Mouse (Mus musculus) neutrophil, adult 5-6 weeks (primary cell): ENCODE results near the gene Slco3a1. TPM values are rescaled to one million over a fixed set of nuclear protein-coding genes. Genes with fewer than 3 reads are reported as not detected.

ENCODE experiments used
- ATAC-seq: fragments of 151-379, 151-347 bp; 2 replicates; pipeline ENCODE4 v1.8.0; 2017; ENCODE audit warnings: mild to moderate bottlenecking, moderate TSS enrichment; ENCODE audit not compliant: insufficient number of reproducible peaks, poor library complexity, low FRiP score, severe bottlenecking; ENCODE audit errors: extremely low read depth
- total RNA-seq: library from RNA; stranded (forward); fragments of 200-1000 nt; gene quantifications from 2 replicates; pipeline ENCODE4 v1.2.3, GENCODE M21; 2017

The Slco3a1 gene
- total RNA-seq, 1 experiment from 2014 or later, result 12.3 TPM

DNA sequence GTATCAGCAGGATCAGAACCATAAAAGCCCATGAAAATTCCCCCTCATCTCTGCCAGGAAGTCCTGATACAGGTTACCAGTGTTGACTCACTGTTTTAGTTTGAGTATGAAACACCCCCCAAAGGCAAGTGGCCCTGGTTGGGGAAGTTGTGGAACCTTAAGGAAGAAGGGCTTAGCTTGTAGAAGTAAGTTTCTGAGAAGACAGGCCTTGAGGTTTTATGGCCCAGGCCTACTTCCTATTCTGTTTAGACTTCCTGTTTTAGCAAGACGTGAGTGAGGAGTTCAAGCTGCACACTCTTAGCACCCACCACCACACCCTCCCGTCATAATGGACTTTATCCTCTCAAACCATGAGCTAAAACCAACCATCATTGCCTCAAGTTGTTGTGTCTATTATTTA is 57.4 kb downstream of the Slco3a1 start:
- peak; percentile 79 for ATAC-seq

DNA sequence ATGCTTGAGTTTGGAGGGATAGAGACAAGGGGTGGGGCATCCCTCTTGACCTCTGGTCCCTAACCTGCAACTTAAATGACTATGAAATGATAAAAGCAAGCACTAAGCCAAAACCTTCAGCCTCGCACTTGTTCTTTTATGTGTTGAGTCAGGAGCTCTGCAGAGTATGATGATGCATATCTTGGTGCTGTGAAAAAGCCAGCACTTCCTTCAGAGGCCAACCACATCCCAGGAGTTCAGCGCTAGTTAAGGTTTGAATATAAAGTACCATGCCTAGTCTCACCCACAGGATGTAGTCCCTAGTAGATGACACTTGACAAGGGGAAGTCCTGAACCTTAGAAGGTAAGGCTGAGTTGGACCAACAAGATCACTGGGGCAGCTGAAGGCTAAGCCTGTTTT is 59.1 kb downstream of the Slco3a1 start:
- no peak for ATAC-seq

DNA sequence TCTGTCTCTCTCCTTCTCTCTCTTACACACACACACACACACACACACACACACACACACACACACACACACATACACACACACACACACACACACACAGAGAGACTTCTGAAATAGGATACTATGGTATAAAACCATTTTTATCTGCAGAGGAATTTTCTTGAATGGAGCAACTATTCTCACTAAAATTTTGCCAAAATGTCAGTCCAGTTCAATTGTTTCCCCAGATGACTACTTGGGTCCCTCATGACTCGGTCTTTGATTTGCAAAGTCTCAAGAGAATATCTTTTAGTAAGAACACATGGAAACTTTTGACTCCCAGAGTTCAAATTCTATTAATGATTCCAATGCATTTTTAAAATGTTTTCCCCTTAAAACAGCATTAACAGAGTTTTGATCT is 60.8 kb downstream of the Slco3a1 start:
- ATAC-seq, result no peak

DNA sequence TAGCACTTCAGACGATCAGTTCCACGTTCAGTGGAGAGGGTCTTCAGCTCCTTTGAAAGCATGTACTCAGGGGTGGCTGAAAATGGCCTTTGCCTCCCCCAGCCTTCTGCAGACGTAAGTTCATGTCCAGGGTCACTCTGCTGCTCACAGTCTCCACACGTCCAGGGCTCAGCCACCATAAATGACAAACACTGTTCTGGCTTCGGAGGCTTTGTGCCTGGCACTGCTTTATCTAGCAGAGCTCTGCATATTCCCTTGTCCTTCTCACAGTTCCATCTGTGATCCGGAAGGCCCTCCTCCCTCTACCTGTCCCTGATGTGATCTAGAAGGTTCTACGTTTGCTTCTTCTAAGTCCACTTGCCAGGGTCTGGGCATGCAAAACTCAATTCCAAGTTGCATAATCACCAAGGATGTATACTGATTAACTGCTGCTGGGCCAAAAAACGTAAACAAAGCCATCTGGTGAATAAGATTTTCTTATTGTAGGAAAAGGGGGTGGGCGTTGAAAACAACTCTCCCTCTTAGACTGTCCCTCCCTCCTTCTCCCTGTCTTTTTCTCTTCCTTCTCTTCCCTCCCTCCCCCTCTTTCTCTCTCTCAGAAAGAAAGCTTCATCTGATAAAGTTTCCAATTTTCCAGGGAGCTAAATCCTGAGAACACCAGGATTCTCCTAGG is 62.8 kb downstream of the Slco3a1 start:
- ATAC-seq, result no peak

DNA sequence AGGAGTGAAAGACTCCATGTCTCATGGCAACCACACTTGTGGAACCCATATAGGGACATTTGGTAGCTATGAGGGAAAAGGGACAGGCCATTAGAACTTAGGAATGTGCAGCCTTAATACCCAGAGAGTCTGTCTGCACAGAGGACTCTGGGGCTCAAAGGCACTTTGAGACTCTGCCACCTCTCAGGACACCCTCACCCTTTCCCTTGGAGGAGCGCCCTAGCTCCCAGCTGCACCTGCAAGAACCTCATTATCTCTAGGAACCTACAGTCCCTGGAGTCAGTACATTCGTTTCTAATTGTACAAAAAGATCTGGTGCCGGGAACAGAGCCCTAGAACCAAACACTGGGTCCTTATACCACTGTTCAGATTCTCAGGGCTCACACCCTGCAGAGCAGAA is 66.4 kb downstream of the Slco3a1 start:
- no peak for ATAC-seq

DNA sequence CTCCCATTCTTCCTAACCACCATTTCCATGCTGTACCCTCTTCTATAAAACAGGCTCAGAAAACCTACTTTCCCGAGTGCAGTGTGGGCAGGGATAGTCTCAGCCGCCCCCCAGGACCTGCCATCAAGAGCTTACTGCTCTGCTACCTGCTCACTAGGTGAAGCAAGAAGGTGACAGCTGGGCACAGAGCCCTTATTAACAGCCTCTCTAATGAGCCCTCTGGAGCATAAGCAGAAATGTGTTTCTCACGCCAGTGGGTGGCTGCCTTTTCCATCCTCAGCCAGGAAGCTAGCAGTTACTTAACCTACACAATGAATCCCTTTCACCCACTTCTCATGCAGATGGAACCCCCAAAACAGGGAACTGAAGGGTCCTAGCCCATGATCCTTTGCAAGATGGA is 66.9 kb downstream of the Slco3a1 start:
- ATAC-seq, result 0 out of 2 replicates have a peak, but pooled peaks have one; percentile 7

DNA sequence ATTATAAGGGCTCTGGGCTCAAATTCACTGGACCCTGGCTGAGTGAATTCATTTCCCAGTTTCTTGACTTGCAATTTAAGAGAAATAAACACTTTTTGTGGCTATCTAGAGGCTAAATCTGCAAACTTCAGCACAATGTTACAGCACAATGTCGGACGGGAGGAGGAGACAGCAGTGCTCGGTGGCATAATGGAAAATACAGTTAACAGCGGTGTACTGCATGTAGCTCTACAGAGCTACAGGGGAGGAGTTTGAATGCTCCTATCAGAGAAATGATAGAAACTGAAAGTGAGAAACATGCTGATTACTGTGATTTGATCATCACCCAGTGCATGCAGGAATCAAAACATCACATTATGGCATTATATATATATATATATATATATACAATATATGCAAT is 68.5 kb downstream of the Slco3a1 start:
- no peak for ATAC-seq

DNA sequence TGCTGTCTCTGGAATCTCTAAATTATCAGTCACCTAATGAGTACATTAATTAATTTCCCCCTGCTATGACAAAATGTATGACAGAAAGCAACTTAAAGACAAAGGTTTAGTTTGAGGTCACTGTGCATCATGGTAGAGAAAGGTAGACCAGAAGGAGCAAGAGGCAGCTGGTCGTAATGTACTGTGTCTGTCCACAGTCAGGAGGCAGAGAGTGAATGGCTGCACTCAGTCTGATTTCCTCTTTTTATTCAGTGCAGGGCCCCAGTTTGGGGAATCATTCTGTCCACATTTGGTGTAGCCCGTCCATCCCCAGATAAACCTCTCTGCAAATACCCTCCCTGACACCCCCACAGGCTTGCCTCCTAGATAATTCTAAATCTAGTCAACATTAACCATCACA is 68.9 kb downstream of the Slco3a1 start:
- ATAC-seq, result no peak

DNA sequence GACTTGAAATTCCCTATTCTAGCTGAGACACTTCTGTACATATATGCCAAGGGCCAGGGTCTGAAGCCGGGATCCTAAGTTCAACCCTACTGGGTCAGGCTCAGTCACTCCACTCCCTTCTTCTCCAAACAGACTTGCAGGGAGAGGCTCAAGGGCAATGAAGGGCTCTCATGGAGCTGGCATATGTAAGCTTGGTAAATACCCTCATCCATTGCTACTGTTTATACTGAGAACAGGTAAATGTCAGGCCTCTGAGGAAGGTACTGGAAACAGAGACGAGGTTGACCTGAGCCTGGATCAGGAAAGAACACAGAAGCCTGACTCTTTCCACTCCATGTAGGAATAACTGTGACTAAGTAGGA is 70.6 kb downstream of the Slco3a1 start:
- no peak for ATAC-seq

DNA sequence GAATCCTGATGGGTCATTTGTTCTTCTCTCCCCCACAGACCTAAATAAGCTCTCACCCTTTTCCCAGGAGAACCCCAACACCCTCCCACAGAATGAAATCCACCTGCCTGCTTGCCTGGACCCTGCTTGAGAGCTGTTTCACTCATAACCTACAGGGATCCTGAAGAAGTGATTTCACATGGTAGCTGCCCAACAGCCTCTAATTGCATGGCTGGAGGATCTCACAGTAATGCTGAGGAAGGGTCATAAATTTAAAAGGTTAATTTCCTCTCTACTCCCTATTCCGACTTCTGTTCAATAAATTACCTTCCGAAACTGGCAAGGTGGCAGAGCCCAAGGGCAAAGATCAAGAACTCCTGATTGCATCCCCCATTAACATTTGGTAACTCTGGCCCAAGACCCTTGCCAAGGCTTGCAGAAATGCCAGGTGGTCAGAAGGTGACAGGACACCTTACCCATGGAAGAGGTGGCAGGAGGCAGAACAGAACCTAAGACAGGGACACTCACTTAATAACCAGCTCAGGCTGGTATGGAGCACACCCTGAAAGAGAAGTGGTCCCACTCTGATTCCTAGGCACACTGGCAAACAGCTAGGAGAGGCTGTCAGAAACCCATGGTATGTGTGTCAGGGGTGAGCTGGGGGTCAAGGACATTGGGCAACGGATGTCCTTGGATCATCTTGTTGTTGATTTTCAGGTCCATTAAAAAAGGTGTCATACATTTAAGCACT is 71.1 kb downstream of the Slco3a1 start:
- ATAC-seq, result no peak

DNA sequence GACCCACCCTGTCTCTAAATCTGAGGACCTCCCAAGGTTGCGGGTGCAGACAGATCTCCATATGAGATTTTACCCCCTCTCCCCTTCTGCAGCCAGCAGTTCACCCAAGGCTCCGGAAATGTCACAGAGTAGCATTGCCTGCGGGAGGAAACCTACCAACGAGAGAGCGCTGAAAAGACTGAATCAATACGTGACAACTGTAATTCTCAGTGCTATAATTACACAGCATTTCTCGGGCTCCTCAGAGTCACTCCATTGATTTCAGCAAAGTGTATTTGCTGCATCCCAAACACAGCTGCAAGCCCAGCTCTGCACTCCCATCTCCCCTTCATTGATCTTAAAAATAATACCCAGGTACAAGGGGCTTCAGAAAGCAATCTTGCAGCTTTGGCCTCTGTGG is 82.8 kb downstream of the Slco3a1 start:
- no peak for ATAC-seq

DNA sequence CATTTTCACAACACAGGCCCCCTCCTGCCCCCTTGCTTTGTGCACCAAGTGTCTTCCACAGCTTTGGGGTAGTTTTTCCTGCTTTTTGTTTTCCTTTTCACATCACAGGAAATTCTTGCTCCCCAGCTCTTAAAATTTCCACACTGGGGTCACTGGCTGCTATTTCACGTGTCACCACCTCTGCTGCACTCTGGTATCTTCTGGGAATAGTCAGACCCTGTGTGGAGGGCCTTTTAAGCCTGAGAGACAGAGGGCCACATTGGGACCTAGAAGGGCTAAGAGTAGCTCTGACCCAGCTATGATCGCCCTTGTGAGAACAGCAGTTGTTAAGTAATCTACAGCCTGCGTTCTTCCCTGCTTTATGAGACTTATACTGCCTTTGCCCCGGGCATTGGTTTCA is 87.7 kb downstream of the Slco3a1 start:
- ATAC-seq, result no peak

DNA sequence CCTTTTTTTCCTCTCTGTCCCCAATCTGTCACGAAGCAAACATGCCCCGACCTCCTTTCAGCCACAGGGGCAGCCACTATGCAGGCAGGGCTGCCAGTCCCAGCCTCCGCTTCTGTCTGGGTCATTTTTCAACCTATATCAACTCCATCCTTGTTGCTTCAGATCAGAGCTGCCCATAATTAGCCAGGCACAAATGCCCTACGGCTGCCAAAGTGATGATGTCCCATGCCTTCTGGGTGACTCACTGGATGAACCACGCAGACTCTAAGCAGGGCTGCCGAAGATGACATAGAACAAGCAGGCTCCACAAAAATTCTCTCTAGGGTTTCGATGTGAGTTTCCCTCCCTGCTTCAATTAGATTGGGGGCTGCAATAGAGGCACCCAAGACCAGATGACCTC is 89.9 kb downstream of the Slco3a1 start:
- ATAC-seq, result no peak

DNA sequence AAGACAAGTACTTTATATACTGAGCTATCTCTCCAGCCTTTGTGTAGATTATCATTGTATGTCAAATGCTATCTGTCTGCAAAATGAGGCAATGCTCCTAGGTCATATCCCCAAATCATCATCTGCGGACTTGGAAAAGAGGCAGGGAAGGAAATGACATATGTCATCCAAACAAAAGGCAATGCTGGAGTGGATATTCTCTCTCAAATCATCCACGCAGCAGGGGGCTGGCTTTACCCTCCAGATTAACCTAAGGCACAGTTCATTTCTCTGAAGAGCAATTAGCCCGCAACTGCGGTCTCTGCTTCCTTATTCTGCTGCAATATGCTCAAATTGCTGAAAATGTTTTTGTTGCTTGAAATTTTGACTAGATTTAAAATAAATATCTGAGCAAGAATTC is 92.1 kb downstream of the Slco3a1 start:
- no peak for ATAC-seq

DNA sequence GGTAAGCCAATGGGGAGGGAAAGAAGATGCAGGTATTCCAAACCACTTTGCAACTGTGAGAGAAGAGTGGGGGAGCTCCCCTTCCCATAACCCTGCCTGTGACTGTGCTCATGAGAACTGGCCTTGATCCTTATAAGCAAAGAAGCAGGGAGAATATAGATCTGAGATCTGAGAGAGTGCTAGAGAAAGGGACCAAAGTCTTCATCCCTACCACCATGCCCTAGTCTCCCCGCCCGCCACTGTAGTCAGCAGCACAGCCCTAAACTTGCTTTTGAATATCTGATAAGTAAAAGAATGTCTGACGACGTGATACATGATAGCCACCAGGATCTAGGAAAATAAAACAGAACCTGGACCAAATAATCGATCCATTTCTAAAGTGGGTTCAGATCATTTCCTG is 92.8 kb downstream of the Slco3a1 start:
- no peak for ATAC-seq

DNA sequence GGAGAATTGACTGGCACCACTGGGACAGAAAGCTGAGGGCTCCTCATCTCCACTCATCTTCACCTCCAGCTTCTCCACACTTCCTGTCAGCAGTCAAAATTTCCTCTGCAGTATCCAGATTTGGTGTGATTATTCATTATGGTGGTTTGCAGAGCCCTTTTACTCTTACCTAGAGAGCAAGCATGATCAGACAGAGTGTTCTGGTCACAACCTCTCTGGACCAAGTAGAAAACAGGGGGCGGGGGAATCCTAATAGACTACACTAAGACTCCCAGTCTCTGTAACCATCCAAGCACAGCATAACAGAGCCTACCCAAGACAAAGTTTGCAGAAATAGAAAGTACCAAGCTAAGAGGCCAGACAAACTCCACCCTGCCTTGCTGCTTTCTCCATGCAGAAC is 93.4 kb downstream of the Slco3a1 start:
- ATAC-seq, result no peak

DNA sequence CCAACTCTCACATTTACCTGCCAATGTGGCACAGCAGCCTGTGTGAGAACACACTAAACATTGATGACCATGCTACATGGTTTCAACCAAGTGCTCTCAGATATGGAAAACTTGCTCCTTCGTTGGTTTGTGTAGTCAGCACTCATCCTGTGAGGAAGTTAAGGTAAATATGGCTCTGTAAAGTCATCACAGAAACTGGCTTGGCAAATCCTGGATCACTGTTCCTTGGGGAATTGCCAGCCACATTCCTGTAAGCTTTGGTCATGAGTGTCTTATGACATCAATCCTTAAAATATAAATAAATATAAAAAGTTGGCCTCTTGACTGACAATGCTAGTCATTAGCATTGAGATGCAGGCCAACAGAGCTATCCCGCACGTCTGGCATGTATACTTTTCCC is 94.8 kb downstream of the Slco3a1 start:
- ATAC-seq, result no peak

DNA sequence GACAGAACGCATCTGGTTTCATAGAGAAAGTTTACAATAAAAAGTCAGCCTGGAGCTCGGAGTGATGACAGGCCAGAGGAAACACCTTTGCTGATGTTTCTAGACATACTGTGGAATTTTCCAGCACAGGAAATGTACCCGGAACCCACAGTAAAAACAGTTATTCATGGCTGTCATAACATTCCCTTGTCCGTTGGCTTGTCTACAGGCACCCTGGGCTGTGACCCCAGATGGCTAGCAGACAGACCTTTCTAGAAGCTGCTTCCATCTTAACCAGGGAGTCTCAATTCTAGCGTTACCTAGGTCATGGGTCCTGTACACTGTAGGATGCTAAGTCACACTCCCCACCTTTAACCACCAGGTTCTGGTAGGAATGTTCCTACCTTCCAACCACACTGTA is 95.3 kb downstream of the Slco3a1 start:
- ATAC-seq, result no peak

DNA sequence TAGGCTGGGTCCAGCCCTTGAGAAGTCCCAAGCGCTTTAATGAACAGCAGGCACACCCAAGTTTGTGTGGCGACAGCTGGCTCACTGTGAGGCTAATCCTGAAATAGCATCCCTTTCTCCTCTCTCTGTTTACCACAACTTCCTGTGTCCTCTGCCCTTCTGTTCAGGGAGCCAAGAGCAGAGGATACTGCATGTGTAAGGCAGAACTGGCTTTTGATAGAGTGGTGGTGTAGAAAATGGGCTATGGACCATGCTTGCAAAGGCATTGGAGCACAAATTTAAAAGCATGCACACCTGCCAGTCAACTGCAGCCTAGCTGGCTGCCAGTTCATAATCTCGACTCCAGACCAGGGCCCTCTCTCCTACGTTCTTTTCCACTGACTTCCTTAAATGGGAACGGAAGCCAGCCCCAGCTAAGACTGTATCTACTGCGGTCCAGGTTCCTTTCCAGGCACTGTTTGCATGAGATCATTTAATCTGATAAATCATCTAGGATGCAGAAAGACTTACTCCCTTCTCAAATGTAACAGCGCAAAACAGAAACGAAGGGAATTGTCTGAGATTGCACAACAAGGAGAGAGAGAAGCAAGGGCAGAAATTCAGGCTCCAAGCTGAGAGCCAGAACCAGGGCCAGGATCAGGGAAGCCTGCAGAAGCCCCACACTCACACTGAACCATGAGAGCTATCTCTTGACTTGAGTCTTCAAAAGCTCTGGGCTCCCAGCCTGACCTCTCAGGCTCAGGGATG is 95.9 kb downstream of the Slco3a1 start:
- no peak for ATAC-seq

DNA sequence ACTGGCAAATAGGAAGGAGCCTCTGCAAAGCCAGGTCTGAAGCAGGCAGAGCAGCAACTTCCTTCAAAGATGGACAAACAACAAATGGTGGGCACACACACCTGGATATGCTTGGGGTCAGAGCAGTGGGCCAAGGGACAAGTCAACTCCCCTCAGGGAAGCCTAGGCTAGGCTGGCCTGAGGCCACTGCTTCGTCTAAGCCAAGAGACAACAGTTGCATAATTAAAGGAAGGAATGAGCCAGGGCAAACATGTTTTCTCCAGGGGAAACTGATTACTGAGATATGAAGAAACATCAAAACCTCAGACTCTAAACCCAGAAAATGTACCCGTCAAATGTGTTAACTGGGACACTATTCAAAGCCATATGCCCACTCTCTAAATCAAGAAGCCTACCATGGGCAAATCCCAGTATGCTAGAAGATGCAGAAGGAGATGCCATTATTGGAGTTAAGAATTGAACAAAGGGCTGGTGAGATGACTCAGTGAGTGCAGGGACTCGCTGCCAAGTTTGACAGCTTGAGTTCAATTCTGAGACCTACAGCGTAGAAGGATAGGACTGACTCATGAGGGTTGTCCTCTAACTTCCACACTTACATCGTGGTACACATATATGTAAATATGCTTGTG is 97.1 kb downstream of the Slco3a1 start:
- ATAC-seq, result no peak
